Mouse (Mus musculus) midbrain, embryonic 12.5 days (tissue): ENCODE results near the gene Lrrfip2. TPM values are rescaled to one million over a fixed set of nuclear protein-coding genes. Genes with fewer than 3 reads are reported as not detected.

Experiments used
- ATAC-seq: fragments of 200-750 bp; cut with Nextera tagmentation; 2 replicates; pipeline ENCODE4 v1.8.0; 2017; ENCODE audit warnings: low read depth, moderate TSS enrichment, moderate library complexity; ENCODE audit not compliant: low FRiP score
- H3K27ac ChIP-seq: fragments of 300-500 bp; sonication (generic); replicated peaks from 2 replicates; pipeline ENCODE4 v1.5.1; 2016; ENCODE audit warnings: mild to moderate bottlenecking
- H3K27me3 ChIP-seq: fragments of 300-500 bp; sonication (generic); 2 replicates; pipeline ENCODE4 v1.6.1; 2016; ENCODE audit warnings: mild to moderate bottlenecking
- H3K36me3 ChIP-seq: fragments of 300-500 bp; sonication (generic); 2 replicates; pipeline ENCODE4 v1.6.1; 2016
- H3K4me1 ChIP-seq: fragments of 300-500 bp; sonication (generic); 2 replicates; pipeline ENCODE4 v1.6.1; 2016
- H3K4me2 ChIP-seq: fragments of 300-500 bp; sonication (generic); replicated peaks from 2 replicates; pipeline ENCODE4 v1.6.1; 2016; ENCODE audit warnings: mild to moderate bottlenecking, moderate library complexity
- H3K4me3 ChIP-seq: fragments of 300-500 bp; sonication (generic); 2 replicates; pipeline ENCODE4 v1.5.1; 2016; ENCODE audit warnings: mild to moderate bottlenecking
- H3K9ac ChIP-seq: fragments of 300-500 bp; sonication (generic); replicated peaks from 2 replicates; pipeline ENCODE4 v1.6.1; 2016; ENCODE audit warnings: mild to moderate bottlenecking, moderate library complexity
- H3K9me3 ChIP-seq: fragments of 300-500 bp; sonication (generic); 2 replicates; pipeline ENCODE4 v1.6.1; 2016; ENCODE audit warnings: mild to moderate bottlenecking
- WGBS: fragments of 180-500 bp; shearing (Covaris S2); methylation state at CpG from one replicate; pipeline ENCODE4 v1.1.7; 2016; 5-methylcytosine and 5-hydroxymethylcytosine counted together
- polyA plus RNA-seq: library from polyadenylated mRNA; unstranded; fragments of >200 nt; fragmentation: Nextera tagmentation; extraction: Ambion mirVana; gene quantifications from 2 replicates; pipeline ENCODE4 v1.2.1, GENCODE M21; 2016

Lrrfip2 gene
- polyA plus RNA-seq, 1 experiment from 2014 or later = 50.5 TPM

DNA sequence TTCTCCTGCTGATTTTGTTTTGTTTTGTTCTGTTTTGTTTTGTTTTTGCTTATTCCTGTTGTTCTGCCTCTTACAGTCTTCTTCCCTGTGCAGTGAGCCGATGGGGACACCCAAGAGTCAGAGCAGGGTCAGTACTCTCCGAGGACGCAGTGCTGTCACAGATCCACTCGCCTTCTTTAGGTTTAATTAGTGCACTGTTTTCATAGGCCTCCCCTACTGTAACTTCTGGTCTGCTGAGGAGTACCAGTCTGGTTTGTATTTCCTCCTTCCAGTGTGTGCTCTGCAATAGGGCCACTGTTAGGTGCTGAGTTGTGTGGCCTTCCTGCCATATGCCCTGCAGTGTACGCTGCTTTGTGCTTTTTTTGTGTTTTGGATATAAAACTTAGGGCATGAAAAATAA is 61.6 kb downstream of the Lrrfip2 start:
- H3K27me3 ChIP-seq = no peaks in the 10 kb centered on the region
- WGBS = 85% methylated on average over 5 of the region's 5 CpGs

GRCm38 (mm10) chr9:111182176-111182575 is 64.8 kb downstream of the Lrrfip2 start:
- no peak for ATAC-seq
- Histone ChIP-seq H3K27me3 (no peaks in the 10 kb centered on the region), H3K27ac (no peak overlapping the region), H3K9ac (no peak overlapping the region), H3K9me3 (no peaks in the 10 kb centered on the region), H3K4me2 (no peak overlapping the region), H3K36me3 (no peaks in the 10 kb centered on the region), H3K4me1 (peaks cover 10% of the 10 kb centered on the region), H3K4me3 (no peak overlapping the region)
- WGBS = 89% methylated on average over 3 of the region's 3 CpGs

More for the DNA sequence above, 61.6 kb downstream of the Lrrfip2 start:
- no peaks in the 10 kb centered on the region for H3K36me3 ChIP-seq
- H3K9me3 ChIP-seq = no peaks in the 10 kb centered on the region
- H3K4me3 ChIP-seq = no peak overlapping the region
- no peak overlapping the region for H3K4me2 ChIP-seq
- H3K27ac ChIP-seq = no peak overlapping the region
- no peak for ATAC-seq
- H3K9ac ChIP-seq = no peak overlapping the region
- no peaks in the 10 kb centered on the region for H3K4me1 ChIP-seq

- 22% methylated on average over 4 of the region's 4 CpGs for WGBS
- Histone ChIP-seq H3K27ac (no peak overlapping the region), H3K27me3 (no peaks in the 10 kb centered on the region), H3K9me3 (no peaks in the 10 kb centered on the region), H3K4me1 (peaks cover 10% of the 10 kb centered on the region), H3K4me2 (no peak overlapping the region), H3K9ac (no peak overlapping the region), H3K4me3 (no peak overlapping the region), H3K36me3 (peaks cover 11% of the 10 kb centered on the region; the same call in 1 of the 2 replicates)
- peak; percentile 88 for ATAC-seq
These were observed 67.5 kb downstream of the Lrrfip2 start for GRCm38 (mm10) chr9:111184929-111185328.

GRCm38 (mm10) chr9:111186861-111187260 is 69.5 kb downstream of the Lrrfip2 start:
- no peaks in the 10 kb centered on the region for H3K27me3 ChIP-seq
- 88% methylated on average over 6 of the region's 6 CpGs for WGBS
- H3K9me3 ChIP-seq = no peaks in the 10 kb centered on the region
- no peak overlapping the region for H3K9ac ChIP-seq
- H3K4me2 ChIP-seq = no peak overlapping the region
- H3K4me1 ChIP-seq = peaks cover 10% of the 10 kb centered on the region
- no peak overlapping the region for H3K4me3 ChIP-seq
- H3K27ac ChIP-seq = no peak overlapping the region
- no peak for ATAC-seq
- peaks cover 15% of the 10 kb centered on the region for H3K36me3 ChIP-seq

- no peak for ATAC-seq
- 87% methylated on average over 7 of the region's 7 CpGs for WGBS
- H3K36me3 ChIP-seq = peaks cover 18% of the 10 kb centered on the region
- no peak overlapping the region for H3K4me3 ChIP-seq
- no peak overlapping the region for H3K9ac ChIP-seq
- no peaks in the 10 kb centered on the region for H3K27me3 ChIP-seq
- H3K9me3 ChIP-seq = no peaks in the 10 kb centered on the region
- H3K4me2 ChIP-seq = no peak overlapping the region
- H3K27ac ChIP-seq = no peak overlapping the region
- peaks cover 10% of the 10 kb centered on the region for H3K4me1 ChIP-seq
These were observed 71.3 kb downstream of the Lrrfip2 start for GRCm38 (mm10) chr9:111188731-111189130.

DNA sequence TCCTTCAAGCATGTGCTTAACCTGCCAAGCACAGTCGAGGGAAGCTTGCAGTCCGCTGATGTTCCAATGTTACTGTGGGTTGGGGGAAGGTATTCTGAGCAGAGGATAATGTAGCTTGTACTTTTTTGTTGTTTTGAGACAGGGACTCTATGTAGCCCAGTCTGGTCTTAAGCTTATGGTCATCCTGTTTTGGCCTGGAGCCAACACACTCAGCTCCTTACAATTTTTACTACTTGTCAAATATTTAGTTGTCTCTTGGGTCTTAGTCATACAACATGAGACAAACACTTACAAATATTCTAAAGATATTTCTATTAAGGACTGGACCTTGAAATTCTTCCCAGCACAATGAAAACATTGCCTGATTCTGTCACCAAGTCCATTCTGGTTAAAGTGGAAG is 75.8 kb downstream of the Lrrfip2 start:
- Histone ChIP-seq H3K4me1 (no peaks in the 10 kb centered on the region), H3K27me3 (no peaks in the 10 kb centered on the region), H3K27ac (no peak overlapping the region), H3K9ac (no peak overlapping the region), H3K4me3 (no peak overlapping the region), H3K36me3 (peaks cover 18% of the 10 kb centered on the region), H3K4me2 (no peak overlapping the region), H3K9me3 (no peaks in the 10 kb centered on the region)
- WGBS = 95% methylated on average over 2 of the region's 2 CpGs
- no peak for ATAC-seq

- H3K36me3 ChIP-seq = peaks cover 18% of the 10 kb centered on the region; the same call in 1 of the 2 replicates
- H3K27me3 ChIP-seq = no peaks in the 10 kb centered on the region
- H3K9ac ChIP-seq = no peak overlapping the region
- no peak overlapping the region for H3K4me2 ChIP-seq
- no peak overlapping the region for H3K27ac ChIP-seq
- H3K4me1 ChIP-seq = no peaks in the 10 kb centered on the region
- no peaks in the 10 kb centered on the region for H3K9me3 ChIP-seq
- 88% methylated on average over 3 of the region's 3 CpGs for WGBS
- ATAC-seq = no peak
- H3K4me3 ChIP-seq = no peak overlapping the region
These were observed 79.7 kb downstream of the Lrrfip2 start for GRCm38 (mm10) chr9:111197116-111197515.

DNA sequence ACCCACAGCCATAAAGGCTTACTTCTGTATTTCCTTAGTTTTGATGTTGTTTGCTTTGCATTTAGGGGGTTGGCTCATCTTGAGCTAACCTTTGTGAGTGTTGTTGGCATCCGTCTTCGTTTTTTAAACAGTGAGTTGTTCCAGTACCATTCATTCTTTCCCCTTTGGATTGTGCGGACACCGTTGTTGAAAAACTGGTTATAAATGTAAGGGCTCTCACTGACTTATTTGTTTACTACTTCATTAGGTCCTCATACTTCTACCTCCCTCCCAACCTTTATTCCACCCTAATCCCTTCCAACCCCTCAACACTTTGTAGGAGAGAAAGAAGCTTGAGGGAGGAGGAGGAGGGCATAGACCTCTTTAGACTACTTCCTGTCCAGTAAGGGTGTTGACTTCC is 80.3 kb downstream of the Lrrfip2 start:
- no peaks in the 10 kb centered on the region for H3K4me1 ChIP-seq
- no peaks in the 10 kb centered on the region for H3K27me3 ChIP-seq
- ATAC-seq = no peak
- H3K4me3 ChIP-seq = no peak overlapping the region
- no peak overlapping the region for H3K27ac ChIP-seq
- H3K4me2 ChIP-seq = no peak overlapping the region
- no peak overlapping the region for H3K9ac ChIP-seq
- 92% methylated on average over 4 of the region's 4 CpGs for WGBS
- H3K36me3 ChIP-seq = peaks cover 18% of the 10 kb centered on the region; the same call in 1 of the 2 replicates
- no peaks in the 10 kb centered on the region for H3K9me3 ChIP-seq

- Histone ChIP-seq H3K27me3 (no peaks in the 10 kb centered on the region), H3K27ac (no peak overlapping the region), H3K4me1 (no peaks in the 10 kb centered on the region), H3K4me3 (no peak overlapping the region), H3K36me3 (peaks cover 15% of the 10 kb centered on the region; the same call in 1 of the 2 replicates), H3K9ac (no peak overlapping the region), H3K4me2 (no peak overlapping the region), H3K9me3 (no peaks in the 10 kb centered on the region)
- ATAC-seq = no peak
- WGBS = 94% methylated on average over 1 of the region's 1 CpGs
These were observed 80.9 kb downstream of the Lrrfip2 start for GRCm38 (mm10) chr9:111198332-111198731.

DNA sequence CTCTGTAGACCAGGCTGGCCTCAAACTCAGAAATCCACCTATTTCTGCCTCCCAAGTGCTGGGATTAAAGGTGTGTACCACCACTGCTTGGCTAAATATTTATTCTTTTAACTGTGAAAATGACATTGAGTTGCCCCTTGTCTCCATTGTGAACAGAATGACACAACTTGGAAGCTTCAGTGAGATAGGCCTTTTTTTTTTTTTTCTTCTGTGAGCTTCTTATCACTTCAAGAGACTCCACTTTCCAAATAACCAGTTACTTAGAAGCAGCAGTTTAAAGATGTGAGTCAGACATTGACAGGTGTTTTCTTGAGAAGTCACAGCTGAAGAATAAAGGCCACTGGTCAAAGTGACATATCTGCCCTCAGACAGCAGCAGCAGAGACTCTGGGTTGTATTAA is 82.8 kb downstream of the Lrrfip2 start:
- ATAC-seq = no peak
- H3K4me1 ChIP-seq = no peaks in the 10 kb centered on the region
- no peaks in the 10 kb centered on the region for H3K27me3 ChIP-seq

GRCm38 (mm10) chr9:111204601-111205375 is 87.4 kb downstream of the Lrrfip2 start:
- no peak overlapping the region for H3K27ac ChIP-seq
- no peak overlapping the region for H3K9ac ChIP-seq
- 77% methylated on average over 9 of the region's 9 CpGs for WGBS
- ATAC-seq = no peak
- no peaks in the 10 kb centered on the region for H3K4me1 ChIP-seq
- H3K4me3 ChIP-seq = no peak overlapping the region
- H3K9me3 ChIP-seq = no peaks in the 10 kb centered on the region
- H3K4me2 ChIP-seq = no peak overlapping the region
- H3K36me3 ChIP-seq = peaks cover 21% of the 10 kb centered on the region; the same call in 1 of the 2 replicates
- no peaks in the 10 kb centered on the region for H3K27me3 ChIP-seq

More for the DNA sequence above, 82.8 kb downstream of the Lrrfip2 start:
- Histone ChIP-seq H3K9me3 (no peaks in the 10 kb centered on the region), H3K4me3 (no peak overlapping the region), H3K4me2 (no peak overlapping the region), H3K27ac (no peak overlapping the region), H3K9ac (no peak overlapping the region), H3K36me3 (peaks cover 15% of the 10 kb centered on the region; the same call in 1 of the 2 replicates)

- Histone ChIP-seq H3K27ac (no peak overlapping the region), H3K4me3 (no peak overlapping the region), H3K36me3 (0 out of 2 replicates have a peak, but pooled peaks cover 15% of the 10 kb centered on the region), H3K9me3 (no peaks in the 10 kb centered on the region), H3K4me2 (no peak overlapping the region), H3K27me3 (no peaks in the 10 kb centered on the region), H3K4me1 (no peaks in the 10 kb centered on the region), H3K9ac (no peak overlapping the region)
- WGBS = 60% methylated on average over 3 of the region's 3 CpGs
- ATAC-seq = no peak
These were observed 90.3 kb downstream of the Lrrfip2 start for GRCm38 (mm10) chr9:111207683-111208082.
